Mouse (Mus musculus): ENCODE results near the gene Ndufa4. TPM values are rescaled to one million over a fixed set of nuclear protein-coding genes. Genes with fewer than 3 reads are reported as not detected.

Gene Ndufa4
- polyA plus RNA-seq (2014; fragmentation: Illumina TruSeq; extraction: RNeasy Lipid Tissue Mini Kit (QIAGEN cat#74804); ENCODE audit: insufficient read depth, low read depth, low replicate concordance), result 715 TPM

DNA sequence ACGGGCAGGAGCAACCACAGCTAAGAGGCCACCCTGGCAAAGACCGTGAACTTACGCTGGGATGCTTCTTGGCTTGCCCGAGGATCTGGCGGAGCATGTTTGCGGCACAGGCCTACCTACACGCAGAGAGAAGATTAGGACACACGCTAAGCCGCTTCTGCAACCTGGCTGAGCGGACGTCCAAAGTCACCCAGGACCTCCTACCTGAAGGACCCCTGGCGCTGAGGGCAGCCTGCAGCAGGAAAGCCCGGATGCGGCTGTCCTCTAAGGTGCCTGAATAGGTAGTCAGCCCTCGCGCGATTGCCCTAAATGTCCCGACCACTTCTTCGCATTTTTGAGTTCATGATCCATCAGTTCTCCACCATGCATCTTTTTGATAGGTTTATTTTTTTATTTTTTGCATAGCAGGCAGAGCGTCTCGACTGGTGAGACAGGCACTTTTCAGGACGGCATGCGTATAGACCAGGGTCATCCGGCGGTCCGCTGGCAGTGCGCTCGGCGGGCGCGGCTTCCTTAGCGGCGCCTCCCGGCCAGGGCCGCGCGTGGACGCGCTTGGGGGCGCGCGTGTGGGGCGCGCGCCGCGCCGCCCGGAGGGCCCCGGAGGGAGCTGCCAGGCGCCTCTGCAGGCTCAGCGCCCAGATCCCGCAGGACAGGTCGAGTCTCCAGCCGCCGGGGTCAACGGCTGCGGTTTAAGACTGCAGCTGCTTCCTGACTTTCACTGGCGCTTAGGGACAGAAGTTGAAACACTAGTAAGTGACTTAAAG, at the start of gene Ndufa4, which contains the start of gene Phf14:
Gene Ndufa4 (minus strand): TSS at position 229 of the 764 bp plus-strand sequence.
Gene Phf14 (plus strand): TSS at position 541 of the 764 bp plus-strand sequence.

Other genes with a start within 250 kb of the Ndufa4 start
- gene Phf14, start 312 bp upstream of the Ndufa4 start, polyA plus RNA-seq (2014; fragmentation: Illumina TruSeq; extraction: RNeasy Lipid Tissue Mini Kit (QIAGEN cat#74804); ENCODE audit: insufficient read depth, low read depth, low replicate concordance), result 14.6 TPM

Data from lung, adult 10 weeks (tissue).